Mouse (Mus musculus) liver, embryonic 14.5 days (tissue): ENCODE data around the gene Isx.

Experiments
- CTCF ChIP-seq: IDR thresholded peaks from 2 replicates; pipeline ENCODE4 v1.5.1; 2016; ENCODE audit warnings: antibody characterized with exemption, low read depth, control low read depth
- EP300 ChIP-seq: IDR thresholded peaks from 2 replicates; pipeline ENCODE4 v1.6.1; 2016; ENCODE audit warnings: antibody characterized with exemption, low read depth

DNA sequence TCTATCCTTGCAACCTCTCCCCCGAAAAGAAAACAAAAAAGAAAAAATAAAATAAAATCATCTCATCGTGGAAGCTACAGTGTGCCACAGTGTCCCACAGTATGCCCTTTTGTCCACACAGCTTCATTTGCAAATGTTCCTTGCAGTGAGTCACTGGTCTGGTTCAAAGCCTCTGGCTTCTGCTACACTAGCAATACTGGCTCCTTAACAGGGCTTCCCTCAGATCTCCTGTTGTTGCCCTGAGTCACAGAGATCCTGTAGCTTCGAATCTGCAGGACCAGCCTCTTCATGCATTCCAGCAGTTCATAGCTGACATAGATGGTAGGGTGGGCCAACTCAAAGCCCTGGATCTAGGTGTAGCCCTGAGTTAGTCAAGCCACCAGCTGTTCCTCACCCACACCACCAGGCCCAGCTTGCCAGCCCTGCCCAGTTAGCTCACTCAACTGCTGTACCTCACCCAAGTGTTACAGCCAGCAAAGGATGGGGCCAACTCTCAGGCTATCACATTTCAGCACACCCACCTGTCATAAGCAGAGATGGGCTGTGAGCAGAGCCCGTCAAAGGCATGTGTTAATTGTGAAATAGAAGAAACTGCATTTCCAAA lies 2.5 kb upstream of the Isx start:
- TF ChIP-seq CTCF, result no peak
- no peak for TF ChIP-seq EP300
